Mouse (Mus musculus): ENCODE results near the gene Phf23.

DNA sequence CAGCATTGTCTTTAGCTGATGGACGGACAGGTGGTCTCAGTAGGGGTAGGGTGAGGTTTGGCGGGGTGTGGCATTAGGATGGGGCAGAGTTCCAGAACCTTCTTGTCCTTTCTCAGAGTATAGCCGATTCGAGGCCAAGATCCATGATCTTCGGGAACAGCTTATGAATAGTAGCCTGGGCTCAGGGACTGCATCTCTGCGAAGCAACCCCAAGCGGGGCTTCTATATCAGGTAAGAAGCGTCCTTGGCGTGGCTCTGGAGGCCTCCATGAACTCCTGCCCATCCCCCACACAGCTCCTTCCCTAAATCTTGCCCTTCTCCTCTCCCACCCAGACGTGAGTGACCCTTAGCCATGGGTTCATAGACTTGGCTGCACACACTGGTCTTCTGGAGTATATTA, 44.1 kb downstream of the Phf23 start:
- TF ChIP-seq USF1 (IDR thresholded peaks at IDR 0.05; ENCODE audit: low read depth) (no peak), CTCF (IDR thresholded peaks at IDR 0.05; ENCODE audit: control insufficient read depth, insufficient read depth, insufficient read length) (no peak), MAX (IDR thresholded peaks at IDR 0.05) (no peak), MYOD1 (IDR thresholded peaks at IDR 0.05; ENCODE audit: control insufficient read depth, insufficient read length, low read depth) (no peak), MYOG (IDR thresholded peaks at IDR 0.05; ENCODE audit: control insufficient read depth, extremely low read depth, insufficient read length) (no peak)
